Mouse (Mus musculus) heart, embryonic 10.5 days (tissue): Measurements from ENCODE around the gene Palld. TPM values are rescaled to one million over a fixed set of nuclear protein-coding genes. Genes with fewer than 3 reads are reported as not detected.

ENCODE experiments used
- DNase-seq: peaks from one replicate; pipeline ENCODE4 v3.0.0-alpha.2; 2017; ENCODE audit warnings: low spot score
- H3K27ac ChIP-seq: fragments of 300-500 bp; sonication (generic); 2 replicates; pipeline ENCODE4 v1.5.1; 2016; ENCODE audit warnings: mild to moderate bottlenecking
- H3K27me3 ChIP-seq: fragments of 300-500 bp; sonication (generic); 2 replicates; pipeline ENCODE4 v1.6.1; 2016; ENCODE audit warnings: mild to moderate bottlenecking; ENCODE audit not compliant: poor library complexity, insufficient read depth, severe bottlenecking
- H3K36me3 ChIP-seq: fragments of 300-500 bp; sonication (generic); 2 replicates; pipeline ENCODE4 v1.6.1; 2016; ENCODE audit warnings: mild to moderate bottlenecking, moderate library complexity
- H3K4me1 ChIP-seq: fragments of 300-500 bp; sonication (generic); 2 replicates; pipeline ENCODE4 v1.6.1; 2016; ENCODE audit warnings: mild to moderate bottlenecking
- H3K4me3 ChIP-seq: fragments of 300-500 bp; sonication (generic); 2 replicates; pipeline ENCODE4 v1.5.1; 2016; ENCODE audit warnings: mild to moderate bottlenecking, moderate library complexity
- H3K9me3 ChIP-seq: fragments of 300-500 bp; sonication (generic); 2 replicates; pipeline ENCODE4 v1.6.1; 2016; ENCODE audit warnings: mild to moderate bottlenecking, moderate library complexity
- WGBS: fragments of 180-500 bp; shearing (Covaris S2); methylation state at CpG from one replicate; pipeline ENCODE4 v1.1.7; 2016; 5-methylcytosine and 5-hydroxymethylcytosine counted together
- polyA plus RNA-seq: library from polyadenylated mRNA; unstranded; fragments of >200 nt; fragmentation: Nextera tagmentation; extraction: Ambion mirVana; gene quantifications from 2 replicates; pipeline ENCODE4 v1.2.1, GENCODE M21; 2016

Palld gene
- polyA plus RNA-seq, 1 experiment from 2014 or later, result 167 TPM

DNA sequence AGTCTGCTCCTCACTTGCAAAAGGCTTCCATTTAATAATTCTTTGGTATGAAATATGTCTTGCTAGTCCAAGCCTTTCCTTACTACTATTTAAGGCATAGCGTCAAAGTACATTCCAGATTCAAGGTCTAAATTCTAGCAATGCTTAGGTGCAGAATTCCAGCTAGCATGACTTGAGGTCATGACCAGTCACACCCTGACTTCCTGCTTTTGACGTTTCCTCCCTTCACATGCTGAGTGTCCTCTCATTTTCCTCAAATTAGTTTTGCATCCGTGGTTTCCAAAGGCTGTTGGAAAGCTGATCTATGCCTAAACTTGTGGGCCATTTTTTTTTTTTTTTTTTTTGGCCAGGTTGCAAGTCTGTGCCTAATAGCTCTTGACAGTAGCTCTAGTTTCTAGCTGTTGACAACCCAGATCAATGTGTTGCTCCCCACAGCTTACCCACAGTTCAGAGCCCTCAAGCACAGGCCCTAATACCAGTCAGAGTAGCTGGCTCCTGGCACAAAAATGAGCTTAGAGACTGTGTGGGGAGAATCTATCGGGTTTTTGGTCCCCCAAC is 327.3 kb downstream of the Palld start:
- no peak for DNase-seq
- 56% methylated on average over 4 of the region's 4 CpGs for WGBS
- H3K4me1 ChIP-seq, result peaks cover 46% of the 10 kb centered on the region

DNA sequence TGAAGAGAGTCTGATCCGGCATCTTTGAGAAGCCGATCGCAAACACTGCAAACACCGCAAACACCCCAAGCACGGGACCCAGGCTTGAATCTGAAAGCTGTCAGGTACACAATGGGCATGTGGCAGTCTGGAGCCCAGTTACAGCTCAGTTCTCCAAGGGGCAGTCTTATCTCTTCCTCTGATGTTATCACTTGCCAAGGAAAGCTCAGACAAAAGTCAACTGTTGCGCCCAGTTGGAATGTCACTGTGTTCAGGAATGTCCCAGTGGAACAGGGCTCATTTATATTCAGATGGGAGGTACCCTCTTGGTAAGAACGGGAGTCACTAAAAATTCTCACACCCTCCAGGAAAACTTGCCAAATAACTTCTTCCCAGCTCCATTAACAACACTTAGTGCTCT is 328.0 kb downstream of the Palld start:
- 56% methylated on average over 7 of the region's 7 CpGs for WGBS
- Histone ChIP-seq H3K4me1 (peaks cover 50% of the 10 kb centered on the region), H3K27me3 (no peaks in the 10 kb centered on the region), H3K27ac (no peak overlapping the region), H3K9me3 (no peaks in the 10 kb centered on the region), H3K4me3 (no peak overlapping the region), H3K36me3 (peaks cover 10% of the 10 kb centered on the region)
- no peak for DNase-seq

More for the DNA sequence above, 327.3 kb downstream of the Palld start:
- Histone ChIP-seq H3K27me3 (no peaks in the 10 kb centered on the region), H3K27ac (no peak overlapping the region), H3K4me3 (no peak overlapping the region), H3K9me3 (no peaks in the 10 kb centered on the region), H3K36me3 (peaks cover 10% of the 10 kb centered on the region)

DNA sequence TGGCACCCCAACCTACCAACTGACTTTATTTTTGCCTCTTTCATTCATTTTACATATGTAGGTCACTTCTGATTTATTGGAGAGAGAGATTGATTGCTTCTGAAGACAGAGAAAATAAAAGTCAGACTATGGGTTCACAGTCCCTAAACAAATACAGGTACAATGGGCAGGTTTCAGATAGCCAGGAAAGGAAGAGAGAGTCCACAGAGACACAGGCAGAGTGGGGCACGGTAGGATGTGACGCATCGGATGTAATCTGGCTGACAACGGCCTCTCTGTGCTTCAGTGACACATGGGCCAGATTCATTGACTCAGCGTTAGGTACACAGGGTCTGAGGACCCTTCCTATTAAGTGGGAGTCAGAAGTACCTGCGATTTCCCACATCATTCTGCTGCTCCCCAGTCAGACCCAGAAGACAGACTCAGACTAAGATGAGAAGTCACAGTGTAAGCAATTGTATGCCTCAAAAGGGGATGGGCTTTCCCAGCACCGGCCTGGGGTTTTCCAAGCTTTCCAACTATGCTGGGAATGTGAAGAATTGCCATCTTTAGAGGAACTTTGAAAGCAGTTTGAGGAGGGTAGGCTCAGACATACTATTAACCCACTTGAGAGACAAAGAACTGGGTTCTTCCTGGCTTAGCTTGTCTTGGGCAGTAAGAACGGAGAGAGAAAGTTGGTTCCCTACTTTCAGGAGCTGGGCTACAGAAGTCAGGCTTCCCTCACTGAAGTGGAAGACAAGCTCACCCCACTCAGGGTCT is 329.1 kb downstream of the Palld start:
- DNase-seq, result no peak
- WGBS, result 41% methylated on average over 8 of the region's 8 CpGs
- peaks cover 6% of the 10 kb centered on the region for H3K36me3 ChIP-seq
- H3K4me1 ChIP-seq, result peaks cover 47% of the 10 kb centered on the region
- no peaks in the 10 kb centered on the region for H3K9me3 ChIP-seq
- no peak overlapping the region for H3K4me3 ChIP-seq
- H3K27me3 ChIP-seq, result no peaks in the 10 kb centered on the region
- peak overlapping the region; percentile 25; the same call in 1 of the 2 replicates for H3K27ac ChIP-seq

DNA sequence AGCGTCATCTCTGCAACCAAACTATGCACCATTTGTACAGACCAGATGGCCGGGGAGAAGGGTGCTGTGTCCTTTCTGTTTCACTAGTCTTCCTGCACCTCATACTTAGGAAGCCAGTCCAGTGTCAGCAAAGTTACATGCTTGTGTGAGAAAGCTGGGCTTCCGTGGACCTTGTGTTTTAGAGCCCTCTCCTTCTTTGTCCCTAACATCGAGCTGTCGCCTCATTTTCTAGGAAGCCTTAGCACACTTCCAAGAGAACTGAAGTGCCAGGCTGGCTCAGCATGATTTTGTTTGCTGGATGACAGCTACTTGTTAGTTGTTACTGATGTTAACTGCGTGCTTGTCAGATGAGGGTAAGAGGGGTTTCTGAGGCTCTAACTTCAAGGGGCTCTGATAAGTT is 329.8 kb downstream of the Palld start:
- WGBS, result 71% methylated on average over 6 of the region's 6 CpGs
- H3K4me1 ChIP-seq, result peaks cover 46% of the 10 kb centered on the region

DNA sequence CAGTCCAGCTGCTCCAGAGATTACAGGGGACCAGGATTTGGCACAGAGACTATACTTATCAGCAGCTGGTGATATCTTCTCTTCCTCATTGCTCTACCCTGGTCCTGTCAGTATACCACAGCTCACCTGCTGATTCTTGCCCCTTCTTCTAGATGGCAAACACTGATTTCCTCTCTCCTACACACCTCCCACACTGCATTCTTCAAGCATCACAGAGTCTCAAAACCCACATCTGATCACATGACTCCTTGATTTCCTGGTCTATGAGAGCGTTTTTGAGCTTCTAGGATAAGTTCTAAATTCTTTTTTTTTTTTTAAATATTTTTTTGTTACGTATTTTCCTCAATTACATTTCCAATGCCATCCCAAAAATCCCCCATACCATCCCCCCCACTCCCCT is 331.9 kb downstream of the Palld start:
- no peak for DNase-seq
- H3K27me3 ChIP-seq, result no peaks in the 10 kb centered on the region
- no peak overlapping the region for H3K27ac ChIP-seq
- H3K9me3 ChIP-seq, result no peaks in the 10 kb centered on the region
- 89% methylated on average over 2 of the region's 2 CpGs for WGBS
- H3K36me3 ChIP-seq, result no peaks in the 10 kb centered on the region
- H3K4me3 ChIP-seq, result no peak overlapping the region
- peaks cover 43% of the 10 kb centered on the region for H3K4me1 ChIP-seq

More for the DNA sequence above, 329.8 kb downstream of the Palld start:
- Histone ChIP-seq H3K9me3 (no peaks in the 10 kb centered on the region), H3K27me3 (no peaks in the 10 kb centered on the region), H3K27ac (no peak overlapping the region), H3K4me3 (no peak overlapping the region), H3K36me3 (peaks cover 3% of the 10 kb centered on the region)
- DNase-seq, result no peak

DNA sequence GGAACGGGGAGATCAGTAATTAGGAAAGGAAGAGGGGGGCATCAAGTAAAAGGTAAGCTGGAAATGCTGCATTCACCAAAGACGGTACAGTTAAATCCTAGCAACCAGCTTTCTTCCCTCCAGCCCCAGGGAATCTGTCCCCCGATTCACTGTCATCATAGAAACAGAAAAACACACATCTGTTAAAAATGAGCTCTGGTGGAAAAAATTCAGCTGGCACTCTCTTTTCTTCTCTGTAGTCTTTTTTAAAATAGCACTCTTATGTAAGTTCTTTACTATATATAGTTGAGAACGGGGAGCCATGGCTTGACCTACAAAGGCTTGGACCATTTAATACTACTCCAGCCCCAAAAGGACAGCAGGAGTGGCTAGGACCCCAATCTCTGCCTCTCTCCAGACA is 332.8 kb downstream of the Palld start:
- peaks cover 37% of the 10 kb centered on the region for H3K4me1 ChIP-seq
- H3K36me3 ChIP-seq, result no peaks in the 10 kb centered on the region
- 71% methylated on average over 4 of the region's 4 CpGs for WGBS
- no peak for DNase-seq
- H3K4me3 ChIP-seq, result no peak overlapping the region
- H3K27ac ChIP-seq, result no peak overlapping the region
- H3K27me3 ChIP-seq, result no peaks in the 10 kb centered on the region
- no peaks in the 10 kb centered on the region for H3K9me3 ChIP-seq

DNA sequence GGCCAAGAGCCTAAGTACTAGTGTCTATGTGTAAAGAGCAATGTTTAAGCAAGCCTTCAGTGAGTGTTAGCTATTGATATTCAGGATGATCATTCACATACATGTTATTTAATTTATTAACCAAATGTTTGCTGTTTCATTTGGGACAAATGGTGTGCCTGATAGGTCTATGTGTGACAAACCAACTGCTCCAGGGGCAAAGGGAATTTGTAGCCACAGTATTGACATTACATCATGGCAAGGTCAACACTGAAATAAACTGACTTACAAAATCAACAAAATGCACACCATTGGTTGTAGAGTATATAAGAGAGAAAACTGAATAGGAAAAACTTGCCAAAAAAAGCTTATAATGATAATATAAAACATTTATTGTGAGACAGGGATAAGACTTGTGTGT is 333.3 kb downstream of the Palld start:
- H3K36me3 ChIP-seq, result no peaks in the 10 kb centered on the region
- no peak overlapping the region for H3K27ac ChIP-seq
- H3K4me3 ChIP-seq, result no peak overlapping the region
- no peak for DNase-seq
- peaks cover 34% of the 10 kb centered on the region for H3K4me1 ChIP-seq
- no peaks in the 10 kb centered on the region for H3K9me3 ChIP-seq
- no peaks in the 10 kb centered on the region for H3K27me3 ChIP-seq

DNA sequence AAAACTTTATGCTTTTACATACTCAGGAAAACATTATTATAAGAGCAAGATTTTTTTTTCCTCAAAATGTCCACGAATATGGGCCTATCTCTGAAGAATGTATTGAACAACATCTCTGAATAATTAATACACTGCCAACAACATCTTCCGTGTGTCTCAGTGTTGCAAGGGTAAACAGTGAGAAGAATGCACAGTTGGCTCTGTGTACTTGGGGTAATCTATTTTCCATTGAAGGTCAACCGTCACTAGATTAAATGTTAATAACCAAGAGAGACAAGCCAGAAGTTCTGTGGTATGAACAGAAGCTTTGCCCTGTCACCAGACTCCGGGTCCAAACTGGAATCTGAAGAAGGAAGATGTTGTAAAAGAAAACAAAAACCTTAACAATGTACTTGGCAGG is 339.1 kb downstream of the Palld start:
- WGBS, result 76% methylated on average over 4 of the region's 4 CpGs
- H3K4me1 ChIP-seq, result peaks cover 27% of the 10 kb centered on the region
- H3K27ac ChIP-seq, result no peak overlapping the region
- no peak for DNase-seq
- no peaks in the 10 kb centered on the region for H3K27me3 ChIP-seq
- no peak overlapping the region for H3K4me3 ChIP-seq
- no peaks in the 10 kb centered on the region for H3K9me3 ChIP-seq
- peaks cover 5% of the 10 kb centered on the region; the same call in 1 of the 2 replicates for H3K36me3 ChIP-seq

DNA sequence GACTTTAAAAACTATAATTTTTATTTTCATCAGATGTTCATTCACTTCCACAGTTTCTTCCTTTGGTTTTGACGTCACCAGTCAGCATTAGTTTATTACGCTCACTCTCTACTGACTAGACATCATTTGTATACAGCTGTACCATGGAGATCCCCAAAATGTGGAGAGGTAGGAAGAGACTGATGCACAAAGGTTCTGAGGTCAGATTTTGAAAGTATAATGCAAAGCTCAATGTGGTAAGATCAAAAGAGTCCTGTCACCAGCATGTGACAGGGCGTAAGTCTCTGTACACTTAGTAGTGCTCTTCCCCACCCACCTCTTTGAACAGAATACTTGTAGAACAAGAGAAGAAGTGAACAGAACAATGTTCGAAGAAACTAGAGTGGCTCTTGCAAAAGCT is 339.9 kb downstream of the Palld start:
- WGBS, result 91% methylated on average over 4 of the region's 4 CpGs
- no peaks in the 10 kb centered on the region for H3K27me3 ChIP-seq
- no peak for DNase-seq
- H3K9me3 ChIP-seq, result no peaks in the 10 kb centered on the region
- peaks cover 5% of the 10 kb centered on the region; the same call in 1 of the 2 replicates for H3K36me3 ChIP-seq
- H3K27ac ChIP-seq, result no peak overlapping the region
- H3K4me1 ChIP-seq, result peaks cover 32% of the 10 kb centered on the region
- no peak overlapping the region for H3K4me3 ChIP-seq

DNA sequence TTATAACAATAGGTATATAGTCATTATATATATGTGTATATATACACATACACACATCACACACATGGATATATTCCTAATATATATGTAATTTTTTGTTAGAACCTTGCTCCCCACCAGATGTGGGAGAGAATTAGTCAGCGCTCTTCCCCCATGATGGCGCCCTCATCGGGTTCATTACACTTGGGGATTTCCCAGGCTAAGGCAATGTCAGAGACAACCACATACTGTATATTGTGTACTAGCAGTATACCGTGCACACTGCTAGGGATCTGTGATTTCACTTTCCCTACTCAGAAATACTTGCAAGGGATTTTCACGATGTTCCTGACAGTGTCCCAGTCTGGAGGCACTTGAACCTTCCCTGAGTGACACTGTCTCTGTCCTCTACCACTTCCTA is 341.3 kb downstream of the Palld start:
- no peaks in the 10 kb centered on the region for H3K27me3 ChIP-seq
- no peak overlapping the region for H3K4me3 ChIP-seq
- H3K4me1 ChIP-seq, result peaks cover 34% of the 10 kb centered on the region
- no peak overlapping the region for H3K27ac ChIP-seq
- H3K36me3 ChIP-seq, result peaks cover 5% of the 10 kb centered on the region; the same call in 1 of the 2 replicates
- no peaks in the 10 kb centered on the region for H3K9me3 ChIP-seq
- 90% methylated on average over 5 of the region's 5 CpGs for WGBS
- DNase-seq, result no peak

DNA sequence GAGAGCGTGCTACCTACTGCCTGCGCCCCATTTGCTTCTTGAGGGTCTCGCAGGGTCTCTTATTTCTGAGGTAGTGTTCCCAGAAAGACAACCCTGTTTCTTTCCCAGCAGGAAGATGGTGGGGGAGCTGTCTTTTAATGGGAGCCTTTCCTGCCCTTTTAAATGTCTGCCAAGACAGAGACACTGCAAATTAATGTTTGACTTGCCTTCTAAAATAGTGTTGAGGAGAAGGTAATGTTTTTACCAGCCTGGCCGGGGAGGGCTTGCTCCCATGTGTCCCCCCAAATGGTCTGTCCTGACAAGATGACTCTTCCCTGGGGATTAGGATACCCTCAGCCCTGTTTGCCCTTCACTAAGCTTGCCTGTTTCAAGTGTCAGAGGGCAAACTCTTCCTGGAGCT is 342.5 kb downstream of the Palld start:
- no peaks in the 10 kb centered on the region for H3K9me3 ChIP-seq
- H3K36me3 ChIP-seq, result peaks cover 5% of the 10 kb centered on the region; the same call in 1 of the 2 replicates
- no peak for DNase-seq
- 86% methylated on average over 4 of the region's 4 CpGs for WGBS
- H3K27ac ChIP-seq, result peak overlapping the region; percentile 16; the same call in 1 of the 2 replicates
- H3K4me3 ChIP-seq, result no peak overlapping the region
- H3K27me3 ChIP-seq, result no peaks in the 10 kb centered on the region
- H3K4me1 ChIP-seq, result peaks cover 35% of the 10 kb centered on the region

DNA sequence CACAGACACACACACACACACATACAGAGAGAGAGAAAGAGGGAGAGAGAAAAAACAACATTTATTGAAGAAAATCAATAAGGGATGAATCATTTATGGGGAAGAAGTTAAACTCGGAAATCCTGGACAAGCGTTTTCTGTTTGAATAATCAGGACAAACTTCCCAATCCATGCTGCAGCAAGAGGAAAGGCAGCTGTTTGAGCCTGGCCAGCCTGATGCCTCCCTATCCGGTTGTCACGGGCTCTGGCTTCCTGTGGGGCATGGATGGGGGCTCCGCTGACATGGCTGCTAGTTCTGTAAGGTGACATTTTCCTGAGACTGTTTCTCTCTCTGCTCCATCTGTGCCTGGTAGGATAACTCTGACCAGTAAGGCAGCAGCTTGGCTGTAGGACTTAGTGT is 343.0 kb downstream of the Palld start:
- no peaks in the 10 kb centered on the region for H3K27me3 ChIP-seq

DNA sequence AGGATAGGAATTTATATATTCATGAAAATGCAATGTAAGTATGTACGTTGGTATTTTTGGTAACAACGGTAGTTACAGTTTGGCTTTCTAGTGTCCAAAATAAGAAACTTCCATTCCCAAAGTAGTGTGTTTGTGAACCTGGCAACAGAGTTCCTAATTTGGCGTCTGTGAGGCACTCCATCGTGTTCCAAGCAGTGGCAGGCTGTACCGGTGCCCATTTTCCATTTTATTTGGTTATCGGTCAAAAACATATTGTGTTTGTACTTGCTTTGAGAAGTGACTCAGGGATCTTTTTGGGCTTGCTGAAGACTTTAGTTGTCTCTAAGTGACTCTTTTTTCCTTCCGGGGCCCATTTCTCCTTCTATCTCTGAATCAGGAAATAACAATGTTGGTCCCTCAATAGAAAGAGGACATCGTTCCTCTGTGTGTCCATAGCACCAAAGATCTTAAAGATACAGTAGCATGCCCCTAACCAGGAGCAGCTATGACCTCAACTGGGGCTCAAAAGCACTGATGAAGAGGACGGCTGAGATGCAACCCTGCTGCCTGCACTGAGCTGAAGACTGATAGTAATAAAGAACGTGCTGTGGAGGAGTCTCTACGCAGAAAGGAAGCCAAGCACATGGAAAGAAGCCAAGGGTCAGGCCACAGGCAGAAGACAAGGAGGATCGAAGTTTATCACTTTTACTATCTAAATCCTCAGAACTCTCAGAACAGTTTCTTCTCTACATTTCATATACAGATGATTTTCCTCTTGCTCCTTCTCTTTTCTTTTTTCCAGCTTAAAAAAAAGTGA is 344.2 kb downstream of the Palld start:
- Histone ChIP-seq H3K4me1 (peaks cover 32% of the 10 kb centered on the region), H3K27me3 (no peaks in the 10 kb centered on the region), H3K27ac (no peak overlapping the region), H3K36me3 (peaks cover 5% of the 10 kb centered on the region; the same call in 1 of the 2 replicates), H3K4me3 (no peak overlapping the region), H3K9me3 (no peaks in the 10 kb centered on the region)
- DNase-seq, result no peak
- 78% methylated on average over 12 of the region's 12 CpGs for WGBS

More for the DNA sequence above, 343.0 kb downstream of the Palld start:
- peak overlapping the region; percentile 16; the same call in 1 of the 2 replicates for H3K27ac ChIP-seq
- peaks cover 5% of the 10 kb centered on the region; the same call in 1 of the 2 replicates for H3K36me3 ChIP-seq
- WGBS, result 57% methylated on average over 5 of the region's 5 CpGs
- H3K4me1 ChIP-seq, result peaks cover 35% of the 10 kb centered on the region
- no peak for DNase-seq
- no peak overlapping the region for H3K4me3 ChIP-seq
- H3K9me3 ChIP-seq, result no peaks in the 10 kb centered on the region
